Mouse (Mus musculus) limb, embryonic 13.5 days (tissue): ENCODE measurements at regions not wholly inside any gene's neighbourhood (a gene's known extent, or its start where the extent isn't known, plus 50 kb on each side); places are given as distances from the start of the nearest gene placed in this dataset.

Experiments
- ATAC-seq: fragments of 200-750 bp; cut with Nextera tagmentation; 2 replicates; pipeline ENCODE4 v1.8.0; 2017; ENCODE audit warnings: low read depth, moderate number of reproducible peaks, moderate TSS enrichment; ENCODE audit not compliant: low FRiP score
- H3K27ac ChIP-seq: fragments of 300-500 bp; sonication (generic); 2 replicates; pipeline ENCODE4 v1.5.1; 2015; ENCODE audit warnings: inconsistent platforms, mild to moderate bottlenecking, moderate library complexity
- H3K27me3 ChIP-seq: fragments of 300-500 bp; sonication (generic); 2 replicates; pipeline ENCODE4 v1.6.1; 2015; ENCODE audit warnings: mild to moderate bottlenecking, inconsistent platforms
- H3K36me3 ChIP-seq: fragments of 300-500 bp; sonication (generic); 2 replicates; pipeline ENCODE4 v1.6.1; 2015; ENCODE audit warnings: inconsistent platforms, mild to moderate bottlenecking, moderate library complexity
- H3K4me1 ChIP-seq: fragments of 300-500 bp; sonication (generic); 2 replicates; pipeline ENCODE4 v1.6.1; 2015; ENCODE audit warnings: inconsistent platforms
- H3K4me2 ChIP-seq: fragments of 300-500 bp; sonication (generic); replicated peaks from 2 replicates; pipeline ENCODE4 v1.6.1; 2015; ENCODE audit warnings: inconsistent platforms, mild to moderate bottlenecking, moderate library complexity
- H3K4me3 ChIP-seq: fragments of 300-500 bp; sonication (generic); 2 replicates; pipeline ENCODE4 v1.5.1; 2015; ENCODE audit warnings: moderate library complexity, mild to moderate bottlenecking, inconsistent platforms
- H3K9ac ChIP-seq: fragments of 300-500 bp; sonication (generic); 2 replicates; pipeline ENCODE4 v1.6.1; 2015; ENCODE audit warnings: mild to moderate bottlenecking, inconsistent platforms
- H3K9me3 ChIP-seq: fragments of 300-500 bp; sonication (generic); 2 replicates; pipeline ENCODE4 v1.6.1; 2016; ENCODE audit warnings: inconsistent platforms
- WGBS: fragments of 180-500 bp; shearing (Covaris S2); methylation state at CpG from one replicate; pipeline ENCODE4 v1.1.7; 2015; 5-methylcytosine and 5-hydroxymethylcytosine counted together

GRCm38 (mm10) chr1:185151130-185151799, 52.7 kb upstream of the Rab3gap2 start:
- Histone ChIP-seq H3K4me1 (no peaks in the 10 kb centered on the region), H3K27me3 (no peaks in the 10 kb centered on the region), H3K9me3 (no peaks in the 10 kb centered on the region), H3K4me2 (no peak overlapping the region), H3K36me3 (no peaks in the 10 kb centered on the region), H3K4me3 (no peak overlapping the region), H3K9ac (no peak overlapping the region), H3K27ac (no peak overlapping the region)
- 63% methylated on average over 11 of the region's 11 CpGs for WGBS
- no peak for ATAC-seq

GRCm38 (mm10) chr1:185150431-185151129, 53.3 kb upstream of the Rab3gap2 start:
- no peaks in the 10 kb centered on the region for H3K27me3 ChIP-seq
- 80% methylated on average over 15 of the region's 15 CpGs for WGBS

GRCm38 (mm10) chr1:185144791-185145190, 59.1 kb upstream of the Rab3gap2 start:
- ATAC-seq = no peak
- 84% methylated on average over 1 of the region's 1 CpGs for WGBS
- Histone ChIP-seq H3K4me2 (no peak overlapping the region), H3K27ac (no peak overlapping the region), H3K4me3 (no peak overlapping the region), H3K36me3 (no peaks in the 10 kb centered on the region), H3K9me3 (no peaks in the 10 kb centered on the region), H3K9ac (no peak overlapping the region), H3K27me3 (no peaks in the 10 kb centered on the region), H3K4me1 (no peaks in the 10 kb centered on the region)

More at GRCm38 (mm10) chr1:185150431-185151129, 53.3 kb upstream of the Rab3gap2 start:
- no peak for ATAC-seq
- no peaks in the 10 kb centered on the region for H3K9me3 ChIP-seq
- H3K27ac ChIP-seq = no peak overlapping the region
- H3K36me3 ChIP-seq = no peaks in the 10 kb centered on the region
- H3K4me1 ChIP-seq = no peaks in the 10 kb centered on the region
- H3K4me2 ChIP-seq = no peak overlapping the region
- H3K4me3 ChIP-seq = no peak overlapping the region
- no peak overlapping the region for H3K9ac ChIP-seq

GRCm38 (mm10) chr1:185144006-185144405, 59.9 kb upstream of the Rab3gap2 start:
- Histone ChIP-seq H3K4me3 (no peak overlapping the region), H3K36me3 (no peaks in the 10 kb centered on the region), H3K27me3 (no peaks in the 10 kb centered on the region), H3K27ac (no peak overlapping the region), H3K4me2 (no peak overlapping the region), H3K4me1 (no peaks in the 10 kb centered on the region), H3K9ac (no peak overlapping the region), H3K9me3 (no peaks in the 10 kb centered on the region)
- WGBS = 81% methylated on average over 15 of the region's 15 CpGs
- ATAC-seq = no peak

GRCm38 (mm10) chr1:185140317-185140716, 63.6 kb upstream of the Rab3gap2 start:
- ATAC-seq = no peak
- H3K9me3 ChIP-seq = no peaks in the 10 kb centered on the region
- H3K4me3 ChIP-seq = no peak overlapping the region
- H3K4me2 ChIP-seq = no peak overlapping the region
- H3K9ac ChIP-seq = no peak overlapping the region
- H3K27ac ChIP-seq = no peak overlapping the region
- 68% methylated on average over 5 of the region's 5 CpGs for WGBS
- no peaks in the 10 kb centered on the region for H3K36me3 ChIP-seq
- no peaks in the 10 kb centered on the region for H3K4me1 ChIP-seq
- H3K27me3 ChIP-seq = no peaks in the 10 kb centered on the region

- H3K4me3 ChIP-seq = no peak overlapping the region
- no peak for ATAC-seq
- no peak overlapping the region for H3K9ac ChIP-seq
- H3K4me1 ChIP-seq = no peaks in the 10 kb centered on the region
- no peak overlapping the region for H3K27ac ChIP-seq
- H3K9me3 ChIP-seq = no peaks in the 10 kb centered on the region
- no peaks in the 10 kb centered on the region for H3K27me3 ChIP-seq
- H3K36me3 ChIP-seq = no peaks in the 10 kb centered on the region
- 65% methylated on average over 4 of the region's 4 CpGs for WGBS
- no peak overlapping the region for H3K4me2 ChIP-seq
These were observed 75.7 kb upstream of the Rab3gap2 start for GRCm38 (mm10) chr1:185128209-185128608.

GRCm38 (mm10) chr1:185125737-185126286, 78.1 kb upstream of the Rab3gap2 start:
- no peak for ATAC-seq
- no peak overlapping the region for H3K4me3 ChIP-seq
- no peak overlapping the region for H3K4me2 ChIP-seq
- no peak overlapping the region for H3K9ac ChIP-seq
- H3K27ac ChIP-seq = no peak overlapping the region
- 73% methylated on average over 14 of the region's 14 CpGs for WGBS
- no peaks in the 10 kb centered on the region for H3K9me3 ChIP-seq
- H3K27me3 ChIP-seq = no peaks in the 10 kb centered on the region
- no peaks in the 10 kb centered on the region for H3K4me1 ChIP-seq
- H3K36me3 ChIP-seq = no peaks in the 10 kb centered on the region

- no peak overlapping the region for H3K4me3 ChIP-seq
- WGBS = 84% methylated on average over 2 of the region's 2 CpGs
- H3K4me2 ChIP-seq = no peak overlapping the region
- no peak for ATAC-seq
- H3K36me3 ChIP-seq = no peaks in the 10 kb centered on the region
- no peaks in the 10 kb centered on the region for H3K27me3 ChIP-seq
- H3K27ac ChIP-seq = no peak overlapping the region
- no peak overlapping the region for H3K9ac ChIP-seq
- no peaks in the 10 kb centered on the region for H3K4me1 ChIP-seq
- no peaks in the 10 kb centered on the region for H3K9me3 ChIP-seq
These were observed 82.4 kb upstream of the Rab3gap2 start for GRCm38 (mm10) chr1:185121552-185121951.

- no peak overlapping the region for H3K4me3 ChIP-seq
- ATAC-seq = no peak
- H3K4me1 ChIP-seq = no peaks in the 10 kb centered on the region
- no peaks in the 10 kb centered on the region for H3K36me3 ChIP-seq
- WGBS = 61% methylated on average over 2 of the region's 2 CpGs
- H3K27ac ChIP-seq = no peak overlapping the region
- H3K9ac ChIP-seq = no peak overlapping the region
- H3K9me3 ChIP-seq = no peaks in the 10 kb centered on the region
- H3K4me2 ChIP-seq = no peak overlapping the region
- no peaks in the 10 kb centered on the region for H3K27me3 ChIP-seq
These were observed 83.5 kb upstream of the Rab3gap2 start for GRCm38 (mm10) chr1:185120416-185120815.

GRCm38 (mm10) chr1:185117711-185118110, 86.2 kb upstream of the Rab3gap2 start:
- H3K4me3 ChIP-seq = no peak overlapping the region
- H3K4me1 ChIP-seq = no peaks in the 10 kb centered on the region
- no peaks in the 10 kb centered on the region for H3K9me3 ChIP-seq
- 55% methylated on average over 5 of the region's 5 CpGs for whole genome bisulfite sequencing
- ATAC-seq = no peak
- no peaks in the 10 kb centered on the region for H3K27me3 ChIP-seq
- H3K4me2 ChIP-seq = no peak overlapping the region
- no peak overlapping the region for H3K9ac ChIP-seq
- H3K36me3 ChIP-seq = no peaks in the 10 kb centered on the region
- no peak overlapping the region for H3K27ac ChIP-seq

GRCm38 (mm10) chr1:185113687-185114086, 90.2 kb upstream of the Rab3gap2 start:
- Histone ChIP-seq H3K4me2 (no peak overlapping the region), H3K9me3 (no peaks in the 10 kb centered on the region), H3K9ac (no peak overlapping the region), H3K4me3 (no peak overlapping the region), H3K27me3 (no peaks in the 10 kb centered on the region), H3K4me1 (no peaks in the 10 kb centered on the region), H3K36me3 (no peaks in the 10 kb centered on the region), H3K27ac (no peak overlapping the region)
- 63% methylated on average over 6 of the region's 6 CpGs for WGBS
- no peak for ATAC-seq

- no peak overlapping the region for H3K9ac ChIP-seq
- no peak overlapping the region for H3K27ac ChIP-seq
- no peak overlapping the region for H3K4me3 ChIP-seq
- no peaks in the 10 kb centered on the region for H3K27me3 ChIP-seq
- H3K9me3 ChIP-seq = no peaks in the 10 kb centered on the region
- no peaks in the 10 kb centered on the region for H3K36me3 ChIP-seq
- no peak overlapping the region for H3K4me2 ChIP-seq
- ATAC-seq = no peak
- WGBS = 67% methylated on average over 4 of the region's 4 CpGs
- no peaks in the 10 kb centered on the region for H3K4me1 ChIP-seq
These were observed 91.9 kb upstream of the Rab3gap2 start for GRCm38 (mm10) chr1:185112017-185112399.
